Mouse (Mus musculus) cerebellum, adult 11-12 months (tissue): ENCODE data around the gene Ank2.

Experiments
- DNase-seq: peaks from one replicate; pipeline ENCODE4 v3.0.0; 2022

The Ank2 gene

GRCm38 (mm10) chr3:127282277-127282676, 216.9 kb downstream of the Ank2 start:
- DNase-seq = no peak

DNA sequence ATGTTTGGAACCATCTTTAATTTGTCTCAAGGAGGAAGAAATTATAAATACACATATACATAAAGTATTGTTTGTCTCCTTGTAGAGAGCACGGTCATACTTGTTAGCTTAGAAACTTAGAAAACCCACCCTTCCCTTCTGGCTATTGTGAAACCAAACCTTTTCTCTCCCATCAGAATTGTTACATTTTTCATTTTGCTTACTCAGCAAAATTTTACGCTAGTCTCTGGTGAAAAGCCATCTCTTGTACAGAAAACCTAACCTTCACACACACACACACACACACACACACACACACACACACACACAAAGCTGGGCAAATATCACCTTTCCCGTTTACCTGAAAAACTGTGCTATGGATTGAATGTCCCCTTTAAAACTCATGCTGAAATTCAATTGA, 217.8 kb downstream of the Ank2 start:
- DNase-seq = no peak

GRCm38 (mm10) chr3:127280376-127280775, 218.8 kb downstream of the Ank2 start:
- DNase-seq = no peak

DNA sequence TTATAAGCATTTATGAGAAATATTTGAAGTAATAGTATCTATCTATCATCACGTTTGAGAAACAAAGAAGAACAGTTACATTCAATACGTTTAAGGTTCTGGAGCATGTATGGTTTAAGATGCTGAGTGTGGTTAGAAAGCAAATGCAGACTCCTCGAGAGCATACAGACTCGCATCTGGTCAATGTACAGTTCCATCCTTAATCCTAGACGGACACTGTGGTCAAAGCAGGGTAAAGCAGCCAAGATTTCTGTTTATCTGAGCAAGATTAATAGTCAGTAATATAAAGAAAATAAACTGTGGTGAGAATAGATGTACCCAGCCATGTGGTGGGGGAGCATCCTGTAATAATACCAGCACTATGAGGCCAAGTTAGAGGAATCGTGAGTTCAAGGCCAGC, 223.2 kb downstream of the Ank2 start:
- DNase-seq = no peak

GRCm38 (mm10) chr3:127272801-127273200, 226.3 kb downstream of the Ank2 start:
- no peak for DNase-seq

DNA sequence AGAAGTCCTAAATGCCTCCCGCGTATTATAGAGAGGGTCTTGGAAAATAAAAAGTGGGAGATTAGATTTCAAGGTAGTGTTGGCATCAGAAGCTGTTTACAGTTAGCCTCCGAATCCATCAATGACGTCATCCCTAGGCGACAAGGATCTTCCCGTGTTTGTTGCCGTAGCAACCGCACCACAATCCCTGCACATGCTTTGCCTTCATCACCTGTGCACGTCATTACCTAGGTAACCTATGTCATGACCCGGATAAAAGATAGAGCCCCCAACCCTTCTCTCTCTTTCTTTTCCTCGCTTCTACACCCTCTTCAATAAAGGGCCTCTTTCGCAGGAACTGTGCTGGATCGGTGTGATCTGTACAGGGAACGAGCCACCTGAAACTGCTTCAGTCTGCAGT, 229.5 kb downstream of the Ank2 start:
- no peak for DNase-seq

DNA sequence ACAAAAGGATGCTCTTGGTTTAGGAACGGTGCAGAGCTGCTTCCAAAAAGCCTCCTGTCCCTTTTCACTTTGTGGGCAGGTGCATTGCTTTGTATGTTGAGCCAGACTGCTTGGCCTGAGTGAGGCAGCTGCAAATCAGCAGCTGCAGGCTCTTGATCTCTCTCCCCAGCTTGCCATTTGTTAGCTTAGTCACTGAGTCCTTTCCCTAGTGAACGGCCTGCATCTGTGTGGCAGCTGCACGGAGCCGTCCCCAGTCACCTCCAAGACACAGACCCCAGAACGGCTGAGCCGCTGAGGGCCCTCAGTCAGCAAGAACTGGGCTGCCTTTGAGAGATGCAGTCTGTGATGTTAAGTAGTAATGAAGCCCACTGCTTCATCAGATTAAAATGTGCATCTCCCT, 231.3 kb downstream of the Ank2 start:
- DNase-seq = no peak

DNA sequence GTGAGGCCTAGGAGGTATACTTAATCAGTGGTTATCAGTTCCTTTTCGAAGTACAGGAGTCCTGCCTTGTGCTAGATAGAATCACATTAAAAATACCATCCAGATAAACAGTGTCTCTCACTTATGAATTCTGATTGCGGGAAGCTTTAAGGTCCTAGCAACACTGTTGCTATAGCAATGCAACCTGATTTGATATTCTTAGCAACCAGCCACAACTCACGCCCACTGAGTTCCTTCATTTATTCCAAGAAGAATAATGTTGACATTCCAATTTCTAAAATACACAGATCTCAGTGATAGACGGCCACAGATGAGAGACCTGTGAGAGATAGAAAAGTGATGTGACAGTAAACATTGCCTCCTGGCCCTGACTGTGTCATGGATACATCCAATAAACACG, 233.4 kb downstream of the Ank2 start:
- DNase-seq = no peak

DNA sequence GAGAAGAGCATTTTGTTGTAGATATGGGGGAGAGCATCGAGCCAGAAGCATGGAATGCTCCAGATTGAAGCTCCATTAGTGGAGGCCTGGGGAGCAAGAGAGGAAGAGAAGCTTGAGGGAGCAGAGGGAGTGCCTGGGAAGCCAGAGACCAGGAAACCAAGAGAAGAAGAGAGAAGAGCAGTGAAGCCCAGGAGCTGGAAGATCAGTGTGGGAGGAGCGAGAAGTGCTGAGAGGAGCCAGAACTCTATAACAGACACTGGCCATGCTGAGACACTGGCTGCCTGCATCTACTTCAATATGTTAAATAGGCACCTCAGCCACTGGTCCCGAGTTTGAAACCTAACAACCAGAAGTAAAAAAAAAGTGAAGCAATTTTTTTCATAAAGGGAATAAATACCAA, 234.0 kb downstream of the Ank2 start:
- no peak for DNase-seq

- DNase-seq = no peak
Measured at GRCm38 (mm10) chr3:127260786-127261166, 238.4 kb downstream of the Ank2 start.

DNA sequence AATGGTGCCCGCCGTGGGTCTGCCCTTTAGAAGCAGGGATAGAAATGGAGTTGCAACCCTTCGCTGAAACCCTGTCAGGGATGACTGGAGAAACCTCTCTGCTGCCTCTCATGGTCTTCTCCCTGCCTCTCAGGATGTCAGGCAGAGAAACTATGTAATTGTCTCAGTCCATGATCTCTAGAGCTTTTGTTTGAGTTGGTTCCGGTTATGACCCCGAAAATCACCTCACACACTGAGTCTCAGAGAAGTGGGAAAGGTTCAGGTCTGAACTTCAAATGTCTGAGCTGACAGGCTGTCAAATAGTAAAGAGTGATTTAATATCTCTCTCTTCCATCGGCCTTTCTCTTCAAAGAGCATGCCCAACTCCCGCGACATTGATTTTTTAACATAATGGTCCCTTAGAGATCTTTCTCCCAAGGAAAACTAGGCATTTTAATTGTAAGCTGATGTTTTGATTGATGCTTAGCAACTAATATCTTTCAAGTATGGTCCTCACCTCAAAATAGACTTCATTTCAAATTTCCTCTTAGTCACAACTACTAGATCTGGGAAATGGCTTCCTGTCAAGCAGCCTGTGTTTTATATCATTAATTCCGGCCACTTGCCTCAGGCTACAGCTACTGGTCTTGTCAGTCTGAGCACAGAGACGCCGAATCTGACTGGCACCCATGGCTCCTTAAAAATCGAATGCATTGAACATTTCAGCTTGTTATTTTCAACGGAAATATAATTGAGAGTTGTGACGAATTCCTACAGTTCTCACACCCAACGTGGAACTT, 239.0 kb downstream of the Ank2 start:
- DNase-seq = no peak

DNA sequence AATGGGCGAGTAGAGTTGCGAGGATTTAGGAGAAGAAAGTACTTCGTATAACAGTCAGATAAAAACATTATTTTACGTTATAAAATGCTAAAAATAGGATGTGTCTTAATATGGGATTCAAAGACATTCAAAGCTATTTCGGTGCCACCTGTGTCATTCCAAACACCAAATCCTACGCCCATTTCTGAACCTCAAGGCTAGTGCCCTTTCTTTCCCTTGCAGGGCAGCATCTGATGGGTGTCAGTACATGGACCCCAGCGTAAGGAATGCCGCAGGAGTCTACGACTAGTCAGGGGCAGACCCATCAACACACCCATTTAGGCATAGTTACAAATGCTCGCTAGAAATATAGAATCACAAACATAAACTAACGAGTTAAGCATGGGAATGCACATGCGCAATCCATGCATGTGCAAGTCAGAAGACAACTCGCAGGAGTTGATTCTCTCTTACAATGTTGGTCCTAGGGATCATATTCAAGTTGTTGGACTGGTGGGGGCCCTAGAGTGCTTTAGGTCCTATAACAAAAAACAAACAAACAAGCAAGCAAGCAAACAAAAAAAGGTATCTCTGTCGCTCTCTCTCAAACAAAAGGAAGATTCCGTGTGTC, 240.6 kb downstream of the Ank2 start:
- DNase-seq = no peak

- peak; percentile 57 for DNase-seq
Measured at GRCm38 (mm10) chr3:127257969-127258368, 241.2 kb downstream of the Ank2 start.

DNA sequence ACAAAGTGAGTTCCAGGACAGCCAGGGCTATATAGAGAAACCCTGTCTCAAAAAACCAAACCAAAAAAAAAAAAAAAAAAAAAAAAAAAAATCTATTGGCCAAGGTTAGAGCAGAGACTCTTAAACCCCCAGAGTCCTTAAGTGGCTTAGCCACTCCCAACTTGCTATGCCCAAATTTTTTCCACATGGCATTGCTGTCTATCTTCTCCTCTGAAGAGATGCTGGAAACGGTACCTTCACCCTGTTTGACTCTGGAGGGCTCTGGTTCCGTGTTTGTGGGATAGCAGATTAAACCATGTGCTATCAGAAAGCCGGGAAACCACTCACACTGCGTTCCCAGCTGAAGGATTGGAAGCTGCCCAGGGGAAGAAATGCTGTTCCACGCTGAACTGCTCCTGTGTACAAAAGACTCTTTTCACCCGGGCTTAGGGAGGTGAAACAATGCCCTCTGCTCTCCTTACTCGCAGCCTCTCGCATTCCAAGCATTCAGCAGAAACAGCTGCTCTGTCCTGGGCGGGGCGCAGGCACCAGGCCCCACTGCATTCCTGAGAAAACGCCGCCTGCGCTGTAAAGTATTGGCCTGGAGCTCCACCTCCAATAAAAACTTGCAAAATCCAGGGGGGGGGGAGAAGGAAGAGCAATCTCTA, 241.7 kb downstream of the Ank2 start:
- DNase-seq = peak; percentile 57

GRCm38 (mm10) chr3:127256681-127257080, 242.5 kb downstream of the Ank2 start:
- no peak for DNase-seq

DNA sequence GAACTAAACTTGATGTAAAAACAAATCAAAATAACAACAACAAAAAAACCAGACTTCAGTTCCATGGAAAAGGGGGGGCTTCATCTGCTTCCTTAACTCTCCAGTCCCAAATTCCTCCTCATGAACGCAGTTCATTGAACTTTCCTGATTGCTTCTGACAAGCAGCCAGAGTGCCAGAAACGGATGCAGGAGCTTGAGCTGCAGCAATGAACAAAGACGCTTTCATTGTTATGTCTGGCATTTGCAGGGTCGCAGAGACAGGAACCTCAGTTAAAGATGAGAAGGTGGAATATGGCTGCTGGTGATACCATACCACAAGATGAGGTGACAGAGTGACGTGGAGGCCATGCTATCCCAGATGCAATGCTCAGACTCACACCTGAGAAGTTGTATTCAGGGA, 248.2 kb downstream of the Ank2 start:
- DNase-seq = no peak

GRCm38 (mm10) chr3:127248611-127249010, 250.5 kb downstream of the Ank2 start:
- DNase-seq = no peak

GRCm38 (mm10) chr3:127246989-127247708, 252.0 kb downstream of the Ank2 start:
- DNase-seq = no peak

DNA sequence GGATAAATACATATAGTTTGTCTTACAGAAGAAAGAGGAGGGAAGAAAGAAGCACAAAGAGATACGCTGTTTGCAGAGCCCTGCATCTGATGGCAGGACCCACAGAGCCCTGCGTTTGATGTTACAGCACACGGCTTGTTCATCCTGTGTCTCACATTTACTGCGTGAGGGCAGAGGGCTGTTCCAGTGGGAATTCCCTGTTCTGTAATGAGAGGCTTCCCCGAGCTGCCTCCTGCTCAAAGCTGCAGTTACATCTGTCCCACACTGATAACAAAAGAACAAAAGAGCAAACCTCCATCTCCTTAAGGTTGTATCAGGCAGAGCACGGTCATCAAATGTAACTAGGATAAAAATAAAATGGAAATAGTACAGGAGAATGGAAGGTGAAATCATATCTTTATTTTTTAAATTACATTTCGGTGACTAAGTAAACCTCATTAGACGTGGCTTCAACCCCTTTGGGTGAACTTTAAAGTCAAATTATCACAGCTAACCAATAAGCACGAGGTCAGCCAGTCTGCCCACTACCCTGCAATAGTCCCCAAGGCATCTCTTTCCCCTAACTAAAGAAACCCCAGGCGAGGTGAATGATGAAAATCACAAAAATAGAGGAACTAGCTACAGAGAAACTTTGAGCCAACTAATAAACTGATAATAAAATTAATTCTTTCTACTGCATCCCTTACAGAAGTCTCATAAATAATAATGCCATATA, 255.1 kb downstream of the Ank2 start:
- no peak for DNase-seq

DNA sequence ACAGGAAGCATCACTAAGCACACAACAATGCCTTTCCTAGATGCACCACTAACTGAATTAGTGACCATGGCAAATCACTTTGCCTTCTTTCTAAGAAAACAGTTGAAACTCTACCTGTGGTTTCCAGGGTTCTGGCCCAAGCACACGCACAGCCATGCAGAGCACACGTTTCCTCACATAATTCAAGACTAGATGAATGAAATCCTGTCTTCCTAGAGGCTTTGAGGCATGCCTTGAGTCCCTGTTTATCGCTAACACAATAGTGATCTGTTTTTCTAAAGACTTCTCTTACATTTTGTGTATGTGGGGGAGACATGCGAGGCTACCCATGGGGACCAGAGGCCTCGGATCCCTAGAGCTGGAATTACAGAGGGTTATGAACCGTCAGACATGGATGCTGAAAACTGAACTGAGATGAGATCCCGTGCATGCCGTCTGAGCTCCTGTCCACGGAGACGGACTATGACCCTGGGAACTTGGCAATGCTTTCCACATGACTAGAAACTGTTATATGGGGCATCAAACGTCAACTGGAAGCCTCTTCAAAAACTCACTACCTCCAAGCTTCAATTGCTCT, 256.8 kb downstream of the Ank2 start:
- DNase-seq = no peak

GRCm38 (mm10) chr3:127235271-127235670, 263.9 kb downstream of the Ank2 start:
- DNase-seq = no peak
